Mouse (Mus musculus): ENCODE data around the gene Ptgdr. TPM values are rescaled to one million over a fixed set of nuclear protein-coding genes. Genes with fewer than 3 reads are reported as not detected.

Ptgdr gene
- total RNA-seq (2023) = not detected in 4 replicates

GRCm38 (mm10) chr14:44858868-44859613, at the start of gene Ptgdr:
Gene Ptgdr, minus strand, starts transcription at chr14:44859375.

Other genes with a start within 250 kb of the Ptgdr start
- gene Gm5624, start 231.4 kb downstream of the Ptgdr start, total RNA-seq (2023) = not detected in 4 replicates
- gene Gm8257, start 152.9 kb downstream of the Ptgdr start, total RNA-seq (2023) = not detected in 4 replicates
- not detected in 4 replicates for gene Gm8267, start 109.0 kb downstream of the Ptgdr start, total RNA-seq (2023)
- 1.1 to 1.8 TPM (median 1.4 TPM) in 4 replicates for gene Ptger2, start 128.8 kb upstream of the Ptgdr start, total RNA-seq (2023)

All from B cell, adult 62 days (primary cell).